Mouse (Mus musculus) E14TG2a.4 (cell line): Measurements from ENCODE around the gene Adprh.

Source experiments
- CTCF ChIP-seq: conservative IDR thresholded peaks from 2 replicates; pipeline ENCODE4 v1.5.1; 2014; ENCODE audit warnings: low read length
- NANOG ChIP-seq: IDR thresholded peaks from 2 replicates; pipeline ENCODE4 v1.6.1; 2014; ENCODE audit warnings: borderline replicate concordance, low read length, mixed read lengths

DNA sequence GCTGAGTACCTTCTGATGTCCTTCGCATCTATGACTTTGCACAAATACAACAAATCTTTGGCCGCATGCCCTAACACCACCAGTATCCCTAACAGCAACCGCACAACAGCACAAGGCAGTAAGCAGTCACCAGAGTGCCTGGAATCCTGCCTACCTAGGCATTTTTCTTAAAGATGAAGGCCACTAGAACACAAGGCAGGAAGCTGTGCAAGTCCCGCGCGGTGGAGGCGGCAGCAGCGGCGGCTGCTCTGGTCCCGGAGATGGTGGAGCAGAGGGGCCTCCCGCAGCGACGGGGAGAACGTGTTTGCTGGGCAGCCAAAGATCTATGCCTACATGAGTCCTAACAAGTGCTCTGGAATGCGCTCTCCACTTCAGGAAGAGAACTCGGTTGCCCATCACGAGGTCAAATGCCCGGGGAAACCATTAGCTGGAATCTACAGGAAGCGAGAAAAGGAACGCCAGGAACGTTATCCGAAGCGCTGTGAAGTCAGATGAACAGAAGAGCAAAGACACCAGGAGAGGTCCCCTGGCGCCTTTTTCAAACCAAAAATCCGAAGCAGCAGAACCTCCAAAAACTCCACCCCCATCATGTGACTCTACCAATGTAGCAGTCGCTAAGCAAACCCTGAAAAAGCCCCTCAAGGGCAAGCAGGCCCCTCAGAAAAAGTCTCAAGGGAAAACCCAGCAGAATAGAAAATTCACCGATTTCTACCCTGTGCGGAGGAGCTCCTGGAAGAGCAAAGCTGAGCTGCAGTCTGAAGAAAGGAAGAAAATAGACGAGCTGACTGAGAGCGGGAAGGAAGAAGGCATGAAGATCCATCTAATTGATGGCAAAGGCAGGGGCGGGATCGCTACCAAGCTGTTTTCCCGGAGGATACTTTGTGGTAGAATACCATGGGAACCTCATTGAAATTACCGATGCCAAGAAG, 24.1 kb upstream of the Adprh start:
- TF ChIP-seq CTCF (no peak), NANOG (no peak)
